Mouse (Mus musculus) adipocyte (in vitro differentiated cells): Measurements from ENCODE around the gene Slc19a1.

ENCODE experiments used
- DNase-seq: peaks from one replicate; pipeline ENCODE4 v3.0.0-alpha.2; 2016; ENCODE audit warnings: low spot score

The Slc19a1 gene

GRCm38 (mm10) chr10:77033323-77034025 is 1.4 kb downstream of the Slc19a1 start:
- DNase-seq = peak; percentile 63

DNA sequence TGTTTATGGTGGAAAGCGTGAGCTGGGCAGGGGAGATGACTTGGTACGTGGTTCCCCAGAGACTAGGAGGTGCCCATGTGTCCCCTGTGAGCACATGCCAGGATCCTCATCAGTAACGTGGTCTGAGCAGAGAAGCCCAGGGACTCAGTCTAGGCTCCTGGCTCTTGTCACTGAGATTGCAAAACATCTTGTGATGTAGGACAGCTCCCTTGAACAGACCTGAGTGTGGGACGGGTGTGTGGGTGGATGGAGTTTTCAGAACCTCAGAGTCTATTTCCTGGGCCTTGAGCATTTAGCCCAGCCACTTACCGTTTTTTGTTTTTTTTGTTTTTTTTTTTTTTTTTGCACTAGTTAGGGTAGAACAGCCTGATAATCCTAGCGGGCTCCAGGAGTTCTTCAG is 3.4 kb downstream of the Slc19a1 start:
- no peak for DNase-seq

DNA sequence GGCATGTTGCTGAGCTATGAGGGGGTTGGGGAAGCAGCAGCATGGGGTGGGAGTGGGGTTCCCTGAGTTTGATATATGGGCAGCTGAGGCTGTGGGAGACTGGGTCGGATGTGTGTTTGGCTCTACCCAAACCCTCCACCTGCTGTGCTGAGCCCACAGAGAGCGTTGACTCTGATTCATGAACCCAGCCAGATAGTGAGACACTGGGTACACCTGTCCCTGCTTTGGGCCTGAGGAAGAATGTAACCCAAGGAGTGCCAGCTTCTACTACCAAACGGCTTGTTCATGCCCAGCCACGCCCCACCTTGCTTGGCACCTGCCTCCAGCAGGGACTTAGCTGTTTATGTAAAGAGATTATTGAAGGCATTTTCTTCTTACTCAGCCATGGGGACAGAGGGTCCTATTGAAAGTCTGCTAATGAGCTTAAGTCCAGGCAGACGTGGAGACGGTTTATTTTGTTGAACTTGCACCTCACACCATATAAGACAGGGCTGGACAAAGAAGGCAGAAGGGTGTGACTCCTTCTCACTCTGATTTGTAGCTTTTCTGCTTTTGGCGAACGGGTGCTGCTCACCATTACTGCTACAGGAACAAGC is 6.6 kb downstream of the Slc19a1 start:
- no peak for DNase-seq

GRCm38 (mm10) chr10:77048196-77048595 is 16.2 kb downstream of the Slc19a1 start:
- DNase-seq = no peak

- DNase-seq = no peak
Measured at GRCm38 (mm10) chr10:77048606-77049005, 16.6 kb downstream of the Slc19a1 start.

DNA sequence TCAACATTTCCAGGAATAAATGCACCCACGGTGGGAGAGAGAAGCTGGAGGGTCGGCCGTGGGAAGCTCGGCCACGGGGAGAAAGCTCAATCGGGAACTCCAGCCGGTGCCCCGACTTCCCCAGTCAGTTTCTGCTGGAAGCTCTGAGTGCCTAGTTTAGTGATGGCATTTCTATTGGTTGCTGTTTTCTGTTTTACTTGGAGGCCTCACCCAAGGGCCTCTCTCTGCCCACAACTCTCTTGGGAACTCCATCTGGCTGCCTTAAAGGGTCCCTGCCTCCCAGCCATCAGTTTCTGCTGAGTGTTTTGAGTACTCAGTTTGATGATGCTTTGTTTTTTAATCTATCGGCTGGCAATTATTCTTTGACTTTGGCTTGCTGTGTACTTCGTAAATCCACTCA is 24.7 kb downstream of the Slc19a1 start:
- DNase-seq = no peak

DNA sequence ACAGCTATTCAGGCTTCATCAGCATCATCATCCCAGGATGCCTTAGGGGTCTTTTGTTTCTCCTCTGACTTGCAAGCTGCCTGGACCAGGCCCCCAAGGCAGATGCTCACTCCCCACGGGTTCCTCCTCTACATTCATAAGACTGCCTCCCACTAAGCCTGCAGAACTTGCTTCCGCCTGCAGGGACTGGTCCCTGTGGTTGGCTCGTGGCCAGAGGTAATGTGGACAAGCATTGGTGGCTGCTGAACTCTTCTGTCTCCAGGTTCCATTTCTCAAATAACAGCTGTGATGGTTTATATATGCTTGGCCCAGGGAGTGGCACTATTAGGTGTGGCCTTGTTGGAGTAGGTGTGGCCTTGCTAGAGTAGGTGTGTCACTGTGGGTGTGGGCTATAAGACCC is 29.4 kb downstream of the Slc19a1 start:
- no peak for DNase-seq

DNA sequence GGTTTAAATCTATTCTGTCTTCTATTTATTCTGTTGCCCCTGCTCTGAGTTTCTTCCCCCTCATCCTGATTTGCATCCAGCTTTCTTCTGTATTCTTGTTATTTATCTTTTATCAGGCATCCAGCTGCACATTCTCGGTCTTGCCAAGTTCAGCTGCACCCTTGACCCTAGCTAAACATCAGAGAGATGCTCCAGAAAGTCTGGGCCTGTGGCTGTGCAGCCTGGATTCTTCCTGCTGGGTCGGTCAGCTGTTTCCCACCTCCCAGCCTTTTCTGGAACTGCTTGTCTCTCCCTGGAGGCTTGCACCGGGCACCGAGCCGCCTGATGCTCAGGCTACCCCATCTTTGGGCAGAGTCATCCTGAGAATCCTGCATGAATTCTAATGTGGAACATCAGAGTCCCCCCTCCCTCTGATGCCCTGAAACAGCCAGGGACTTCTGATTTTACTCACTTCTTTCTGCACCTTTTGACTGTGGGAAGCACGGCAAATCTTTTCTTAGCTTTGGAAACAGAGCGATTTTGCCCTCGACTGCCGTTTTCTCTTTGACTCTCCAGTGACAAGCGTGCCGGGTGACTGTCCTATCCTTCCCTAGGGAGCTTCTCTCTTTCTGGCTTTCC is 30.5 kb downstream of the Slc19a1 start:
- DNase-seq = no peak

- no peak for DNase-seq
Measured at GRCm38 (mm10) chr10:77064239-77064638, 32.2 kb downstream of the Slc19a1 start.

- DNase-seq = no peak
Measured at GRCm38 (mm10) chr10:77064659-77065058, 32.6 kb downstream of the Slc19a1 start.

DNA sequence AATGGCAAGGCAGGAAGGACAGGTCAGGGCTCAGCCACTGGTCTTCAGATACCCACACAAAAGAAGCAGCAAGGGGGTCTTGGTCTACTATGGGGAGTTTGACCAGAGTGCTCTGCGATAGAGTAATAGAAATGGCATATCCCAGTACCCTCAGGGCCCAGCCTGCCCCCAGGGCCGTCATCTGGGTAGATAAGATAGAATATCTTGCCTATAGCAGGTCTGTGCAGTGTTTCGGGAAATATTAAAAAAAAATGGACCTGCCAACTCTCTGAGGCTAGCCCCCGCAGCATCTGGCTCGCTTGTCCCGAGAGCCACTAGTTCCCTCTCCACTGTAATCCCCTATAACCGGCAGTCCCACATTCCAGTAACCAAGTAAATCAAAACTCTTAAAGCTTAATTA is 36.4 kb downstream of the Slc19a1 start:
- DNase-seq = no peak

DNA sequence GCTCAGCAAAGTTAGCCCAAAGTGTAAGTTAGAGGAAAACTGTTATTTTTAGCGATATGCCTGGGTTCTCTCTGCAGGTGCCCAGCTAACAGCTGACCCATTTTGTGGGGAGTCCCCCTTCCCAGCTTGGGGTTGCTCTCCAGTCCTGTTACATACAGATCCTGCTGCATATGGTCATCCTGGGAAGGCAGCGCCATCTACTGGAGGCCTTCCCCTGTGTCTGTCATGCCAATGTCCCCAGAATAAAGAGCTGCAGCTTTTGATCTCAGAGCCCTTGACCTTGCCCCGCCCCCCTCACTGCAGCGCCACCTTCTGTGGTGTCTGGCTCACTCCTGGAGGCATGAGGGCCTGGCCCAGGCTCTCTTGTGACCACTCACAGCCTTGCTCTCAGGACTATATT is 38.0 kb downstream of the Slc19a1 start:
- DNase-seq = peak; percentile 79

DNA sequence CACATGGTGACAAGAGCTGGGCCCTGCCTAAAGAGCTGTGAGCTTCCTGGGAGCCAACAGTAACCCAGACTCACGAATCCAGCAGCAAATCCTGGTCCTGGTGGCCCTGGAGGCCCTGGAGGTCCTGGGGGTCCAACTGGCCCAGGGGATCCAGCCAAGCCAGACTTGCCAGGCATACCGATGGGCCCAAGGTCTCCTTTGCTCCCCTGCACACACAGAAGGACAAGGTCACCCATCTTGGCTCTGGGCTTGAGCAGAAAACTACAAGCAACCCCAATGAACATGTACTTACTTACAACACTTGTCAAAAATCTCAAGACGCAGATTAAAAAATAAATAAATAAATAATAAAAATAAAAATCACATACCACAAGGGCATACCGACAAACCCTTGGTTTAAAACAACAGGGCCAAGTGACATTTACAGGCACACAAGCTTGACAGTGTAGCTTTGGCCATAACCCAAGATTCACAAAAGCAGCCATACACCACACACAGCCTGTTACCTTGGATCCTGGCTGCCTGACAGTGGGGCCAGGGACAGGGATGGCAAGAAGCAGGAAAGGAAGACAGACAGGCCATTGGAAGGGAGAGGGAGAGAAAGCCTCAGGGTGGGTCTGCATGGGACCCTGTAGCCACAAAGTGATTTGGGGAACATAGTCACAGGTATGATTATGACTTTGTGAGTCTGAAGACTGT is 42.4 kb downstream of the Slc19a1 start:
- DNase-seq = no peak

DNA sequence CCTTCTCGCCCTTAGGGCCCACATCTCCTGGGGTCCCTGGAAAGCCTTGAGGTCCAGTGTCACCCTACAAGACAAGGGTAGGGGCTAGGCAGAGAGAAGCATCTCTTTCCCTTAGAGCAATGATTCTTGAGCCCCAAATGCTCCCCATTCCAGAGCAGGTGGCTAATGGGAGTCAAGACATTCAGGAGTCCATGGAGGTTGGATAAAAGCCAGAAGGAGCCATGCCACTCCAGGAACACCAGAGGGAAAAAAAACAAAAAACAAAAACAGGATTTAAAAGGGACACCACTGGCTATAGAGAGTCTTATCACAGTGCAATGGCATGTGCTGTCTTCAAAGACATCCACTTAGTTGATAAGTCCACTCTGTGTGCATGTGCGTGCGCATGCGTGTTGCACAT is 46.4 kb downstream of the Slc19a1 start:
- DNase-seq = no peak

DNA sequence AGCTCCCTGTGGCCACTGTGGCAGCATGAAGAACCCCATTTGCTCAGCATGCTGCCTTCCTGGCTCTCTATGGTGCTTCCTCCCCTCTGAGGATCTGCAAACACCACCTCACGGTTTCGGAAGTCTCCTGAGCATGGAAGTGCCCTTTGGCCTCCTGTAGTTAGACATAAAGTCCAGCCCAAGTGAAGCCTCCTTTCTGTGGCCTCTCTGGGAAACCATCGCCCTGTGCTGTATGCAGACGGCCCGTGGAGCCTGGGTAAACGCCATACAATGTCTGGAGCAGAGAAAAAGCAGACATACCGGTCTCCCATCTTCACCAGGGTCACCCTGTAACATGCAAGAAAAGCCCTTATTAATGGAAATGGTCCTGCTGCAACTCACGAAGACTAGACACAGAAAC is 46.9 kb downstream of the Slc19a1 start:
- no peak for DNase-seq

DNA sequence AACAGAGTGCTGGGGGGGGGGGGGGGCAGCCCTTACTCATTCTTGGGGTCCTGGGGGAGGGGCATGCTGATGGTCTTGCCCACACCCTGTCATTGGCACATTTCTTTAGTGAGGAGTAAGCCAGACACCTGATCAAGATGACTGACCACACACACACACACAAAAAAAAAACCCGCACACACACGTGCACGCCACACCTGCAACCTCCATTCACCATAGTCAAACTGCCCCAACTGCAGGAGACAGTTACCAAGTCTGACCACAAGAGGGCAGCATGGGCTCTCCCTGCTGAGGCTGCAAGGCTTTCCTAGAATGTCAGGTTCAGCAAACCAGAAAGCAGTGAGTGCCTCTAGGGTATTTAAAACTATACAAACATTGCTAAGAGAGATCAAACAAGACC is 50.4 kb downstream of the Slc19a1 start:
- DNase-seq = peak; percentile 84

DNA sequence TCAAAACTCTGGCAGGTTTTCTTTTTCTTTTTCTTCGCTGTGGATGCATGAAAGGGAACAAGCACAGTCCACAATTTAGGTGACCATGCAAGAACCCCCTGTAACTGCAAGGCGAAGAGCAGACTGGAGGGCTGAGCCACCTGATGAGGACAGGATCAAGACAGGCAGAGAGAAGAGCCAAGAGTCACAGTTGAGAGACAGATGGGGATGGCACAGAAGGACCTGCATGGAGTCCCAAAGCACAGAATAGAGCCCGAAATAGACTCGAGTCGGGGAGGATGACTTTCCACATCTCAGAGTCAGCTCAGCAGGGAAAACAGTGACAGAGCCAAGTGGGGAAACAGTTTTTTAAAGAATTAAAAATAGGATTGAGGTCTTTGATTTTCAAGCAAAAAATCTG is 50.9 kb downstream of the Slc19a1 start:
- no peak for DNase-seq

- DNase-seq = peak; percentile 19
Measured at GRCm38 (mm10) chr10:77084568-77084967, 52.5 kb downstream of the Slc19a1 start.

DNA sequence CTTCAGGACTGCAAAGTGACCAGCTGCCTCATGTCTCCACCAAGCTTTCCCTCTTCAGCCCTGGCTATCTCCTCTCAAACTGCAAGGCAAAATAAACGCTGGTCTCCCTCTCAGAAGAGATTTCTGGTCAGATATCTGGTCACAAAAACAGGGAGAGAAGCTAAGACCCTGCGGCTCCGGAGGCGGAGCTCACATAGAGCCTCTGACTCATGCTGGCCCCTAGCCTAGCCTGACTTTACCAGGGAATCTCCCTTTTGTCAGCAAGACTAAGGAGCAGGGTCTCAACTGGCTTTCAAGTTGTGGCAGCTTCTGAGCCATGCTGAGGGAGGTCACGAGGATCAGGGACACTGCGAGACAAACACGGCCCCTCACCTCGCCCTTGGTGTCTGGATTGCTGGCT is 57.3 kb downstream of the Slc19a1 start:
- DNase-seq = peak; percentile 64

DNA sequence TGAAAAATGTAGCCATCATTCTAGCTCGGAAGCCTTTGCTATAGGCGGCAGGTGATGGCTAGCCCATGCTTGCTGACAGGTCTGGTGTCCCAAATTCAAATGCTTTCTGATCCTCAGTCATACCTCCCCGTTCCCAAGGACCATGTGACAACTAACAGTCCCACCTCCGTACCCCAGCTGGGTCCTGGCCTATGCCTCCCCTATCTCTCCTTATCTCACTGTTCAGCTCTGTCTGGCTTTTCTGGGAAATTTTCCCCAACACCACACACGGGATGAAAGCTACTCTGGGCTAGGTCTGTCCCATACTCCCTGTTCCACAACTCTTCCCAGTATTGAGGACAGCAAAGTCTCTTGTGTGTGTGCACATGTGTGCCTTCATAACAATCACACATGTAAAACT is 58.0 kb downstream of the Slc19a1 start:
- DNase-seq = no peak

DNA sequence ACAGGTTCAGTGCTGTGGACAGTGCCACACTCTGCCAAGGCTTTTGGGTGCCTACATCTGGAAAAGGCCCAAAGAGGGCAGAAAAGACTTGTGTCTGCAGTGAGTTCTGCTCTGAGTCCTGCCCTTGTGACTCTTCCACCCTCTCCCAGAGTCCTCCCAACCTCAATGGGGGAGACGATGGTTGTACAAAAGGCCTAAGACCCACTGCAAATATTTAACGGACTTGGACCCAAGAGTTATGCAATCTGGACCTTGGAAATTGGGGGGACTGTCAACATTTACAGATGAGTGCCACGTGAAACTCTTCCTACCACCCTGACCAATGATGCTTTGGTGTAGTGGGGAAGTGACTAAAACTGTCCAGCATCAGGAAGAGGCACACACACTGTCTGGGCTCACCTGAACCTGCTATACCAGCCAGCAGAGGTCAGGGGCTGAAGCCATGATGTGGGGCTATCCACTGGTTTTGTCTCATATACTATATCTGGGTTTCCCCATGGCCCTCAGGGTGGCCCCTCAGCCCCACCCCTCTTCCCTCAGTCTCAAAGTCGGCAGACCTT is 59.6 kb downstream of the Slc19a1 start:
- no peak for DNase-seq

GRCm38 (mm10) chr10:77093817-77094216 is 61.8 kb downstream of the Slc19a1 start:
- DNase-seq = no peak

GRCm38 (mm10) chr10:77095666-77096065 is 63.6 kb downstream of the Slc19a1 start:
- no peak for DNase-seq
